Mouse (Mus musculus) adipose tissue, adult 10 weeks (tissue): ENCODE results near the gene Mier1. TPM values are rescaled to one million over a fixed set of nuclear protein-coding genes. Genes with fewer than 3 reads are reported as not detected.

Experiments used
- polyA plus RNA-seq: library from polyadenylated mRNA; stranded (reverse); fragments of 350-450 nt; fragmentation: Illumina TruSeq; extraction: RNeasy Lipid Tissue Mini Kit (QIAGEN cat#74804); gene quantifications from one replicate; pipeline ENCODE4 v1.2.3, GENCODE M21; 2014; ENCODE audit warnings: low read depth, low replicate concordance

Mier1 gene
- polyA plus RNA-seq: 26.7 TPM

DNA sequence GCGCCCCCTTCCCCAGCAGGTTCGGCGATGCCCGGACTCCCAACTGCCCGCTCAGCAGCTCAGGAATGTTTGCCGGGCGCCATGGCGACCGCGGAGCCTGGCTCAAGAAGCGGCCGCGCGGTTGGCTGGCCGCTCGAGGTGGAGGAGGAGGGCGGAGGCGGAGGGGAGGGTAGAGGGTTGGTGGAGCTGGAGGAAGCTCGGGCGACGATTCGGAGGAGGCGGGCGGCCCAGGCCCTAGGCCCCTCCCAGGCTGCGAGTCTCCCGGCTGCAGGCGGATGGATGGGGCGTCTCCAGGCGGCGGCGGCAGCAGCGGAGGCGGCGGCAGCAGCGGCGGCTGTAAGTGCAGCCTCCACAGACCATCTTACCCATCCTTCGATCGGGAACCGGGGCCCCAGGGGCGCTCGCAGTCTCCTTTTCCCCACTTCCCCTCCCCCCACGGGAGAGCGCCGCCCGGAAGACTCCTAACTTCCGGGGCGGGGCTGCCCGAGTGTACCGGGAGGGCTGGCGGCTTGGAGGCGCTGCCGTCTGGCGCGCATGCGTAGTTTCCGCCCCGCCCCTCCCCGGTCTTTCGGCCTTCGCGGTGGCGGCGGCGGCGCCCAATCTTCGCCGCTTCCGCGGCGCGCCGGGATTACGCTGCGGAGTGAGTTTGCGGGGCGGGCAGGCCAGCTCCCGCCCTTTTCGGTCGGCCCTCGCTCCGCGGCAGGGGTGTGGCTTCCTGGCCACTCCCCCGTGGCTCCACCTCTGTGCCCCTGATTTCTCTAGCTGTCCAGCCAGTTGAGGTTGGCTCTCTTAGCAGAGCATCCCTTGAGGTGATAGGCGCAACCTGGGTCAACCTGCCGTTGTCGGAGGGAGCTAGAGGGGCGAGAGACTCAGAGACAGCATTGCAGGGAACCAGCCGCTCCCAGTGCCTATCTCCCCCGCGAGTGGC lies at the start of gene Mier1, which contains the start of gene Wdr78:
TSS of gene Mier1 (plus strand) at position 207 of the 928 bp plus-strand sequence.
TSS of gene Wdr78 (minus strand) at position 372 of the 928 bp plus-strand sequence.

Other genes starting within 250 kb of the Mier1 start
- 4.6 TPM for gene Tctex1d1, start 135.8 kb upstream of the Mier1 start, polyA plus RNA-seq
- gene Insl5, start 87.5 kb upstream of the Mier1 start, polyA plus RNA-seq: not detected
- gene Wdr78, start 165 bp downstream of the Mier1 start, polyA plus RNA-seq: 6.9 TPM
- 5.8 TPM for gene Slc35d1, start 100.8 kb downstream of the Mier1 start, polyA plus RNA-seq
- 1.3 TPM for gene 4921539E11Rik, start 176.5 kb downstream of the Mier1 start, polyA plus RNA-seq
- 15.1 TPM for gene Oma1, start 199.4 kb downstream of the Mier1 start, polyA plus RNA-seq